Mouse (Mus musculus) naive thymus-derived CD4-positive, alpha-beta T cell, adult 2 months (primary cell): Measurements from ENCODE around the gene Fscn1.

Experiments
- DNase-seq: peaks from one replicate; pipeline ENCODE4 v3.0.0-alpha.2; 2011; ENCODE audit warnings: low read depth

Fscn1 gene

GRCm38 (mm10) chr5:142973971-142974370 is 13.8 kb downstream of the Fscn1 start:
- DNase-seq: no peak

GRCm38 (mm10) chr5:142974598-142975121 is 14.5 kb downstream of the Fscn1 start:
- DNase-seq: peak; percentile 28

- DNase-seq: no peak
These were observed 16.4 kb downstream of the Fscn1 start for GRCm38 (mm10) chr5:142976516-142976915.

GRCm38 (mm10) chr5:142982046-142982801 is 22.1 kb downstream of the Fscn1 start:
- no peak for DNase-seq

GRCm38 (mm10) chr5:142983174-142983573 is 23.0 kb downstream of the Fscn1 start:
- DNase-seq: no peak

- DNase-seq: no peak
These were observed 24.1 kb downstream of the Fscn1 start for GRCm38 (mm10) chr5:142984271-142984670.

- no peak for DNase-seq
These were observed 28.4 kb downstream of the Fscn1 start for GRCm38 (mm10) chr5:142988520-142988919.

- no peak for DNase-seq
These were observed 29.0 kb downstream of the Fscn1 start for GRCm38 (mm10) chr5:142989167-142989566.

- DNase-seq: no peak
These were observed 34.6 kb downstream of the Fscn1 start for GRCm38 (mm10) chr5:142994746-142995145.

GRCm38 (mm10) chr5:142997526-142997925 is 37.4 kb downstream of the Fscn1 start:
- DNase-seq: no peak

GRCm38 (mm10) chr5:142998171-142998570 is 38.0 kb downstream of the Fscn1 start:
- DNase-seq: no peak

GRCm38 (mm10) chr5:143000091-143000490 is 39.9 kb downstream of the Fscn1 start:
- no peak for DNase-seq

- DNase-seq: peak; percentile 21
These were observed 40.7 kb downstream of the Fscn1 start for GRCm38 (mm10) chr5:143000654-143001500.

- no peak for DNase-seq
These were observed 49.2 kb downstream of the Fscn1 start for GRCm38 (mm10) chr5:143009383-143009782.

GRCm38 (mm10) chr5:143017401-143017800 is 57.3 kb downstream of the Fscn1 start:
- DNase-seq: no peak
